Mouse (Mus musculus) layer of hippocampus, postnatal 10 days (tissue): ENCODE results near the gene Hpcal1. TPM values are rescaled to one million over a fixed set of nuclear protein-coding genes. Genes with fewer than 3 reads are reported as not detected.
"Not testable (repeated sequence)": the region's sequence is repeated elsewhere in the genome, so short reads cannot be mapped to it uniquely, and the experiment has no call there.

Experiments
- DNase-seq, 2 experiments: peaks; one replicate each; pipeline ENCODE4 v3.0.0; 2021; ENCODE audit warnings: low spot score in 2 of 2
- total RNA-seq, 2 experiments: library from RNA; stranded (reverse); gene quantifications; 2 replicates each; pipeline ENCODE4 v1.2.3; 2021

Gene Hpcal1
- total RNA-seq, 2 experiments from 2014 or later: 41.4 to 44.5 TPM

DNA sequence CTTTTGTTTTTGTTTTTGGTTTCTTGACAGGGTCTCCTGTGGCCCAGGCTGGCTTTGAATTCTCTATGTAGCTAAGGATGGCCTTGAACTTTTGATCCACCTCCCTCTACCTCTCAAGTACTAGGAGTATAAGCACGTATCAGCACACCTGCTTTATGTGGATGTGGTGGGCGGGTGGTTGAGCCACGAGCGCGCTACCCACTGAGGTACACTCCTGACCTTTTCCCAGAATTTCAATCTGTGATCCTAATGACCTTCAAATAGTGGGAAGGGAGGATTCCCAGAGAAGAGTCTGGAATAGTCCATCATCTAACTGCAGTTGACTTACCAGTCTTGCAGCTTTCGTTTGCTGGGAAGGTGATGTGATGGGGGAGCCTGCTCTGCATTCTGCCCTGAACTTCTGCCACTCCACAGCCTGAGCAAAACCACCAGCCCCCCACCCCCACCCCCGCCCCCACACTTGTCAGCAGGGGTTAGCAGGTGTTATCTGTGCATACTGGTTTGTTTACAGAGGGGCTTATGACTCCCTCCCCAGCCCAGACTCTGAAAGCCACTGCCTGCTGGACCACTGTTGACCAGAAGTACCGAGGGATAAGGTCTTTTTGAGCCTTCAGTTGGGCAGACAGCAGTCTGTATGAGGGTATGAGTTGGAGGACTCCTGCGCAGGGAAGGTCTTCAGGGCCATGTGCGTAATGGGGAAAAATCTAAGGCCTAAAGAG is 46.4 kb downstream of the Hpcal1 start:
- no peak for DNase-seq

GRCm38 (mm10) chr12:17737808-17738207 is 47.2 kb downstream of the Hpcal1 start:
- DNase-seq: no peak

DNA sequence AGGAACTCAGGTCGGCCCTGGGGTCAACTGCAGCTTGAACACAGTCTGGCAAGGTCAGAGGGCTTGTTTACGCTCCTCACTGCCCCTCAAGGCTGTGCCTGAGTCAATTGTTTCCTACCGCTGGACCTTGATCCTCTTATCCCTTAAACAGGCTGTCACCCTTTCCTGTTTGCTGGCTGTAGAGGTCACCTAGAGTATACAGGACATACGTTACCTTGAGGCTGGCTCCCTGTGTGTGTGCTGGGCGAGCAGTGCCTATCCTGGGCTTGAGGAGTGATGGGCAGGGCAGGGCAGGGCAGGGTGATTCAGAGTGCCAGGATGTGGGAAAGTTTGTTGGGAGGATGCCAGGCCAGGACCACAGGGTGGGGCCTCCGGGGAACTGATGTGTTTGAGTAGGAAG is 47.8 kb downstream of the Hpcal1 start:
- DNase-seq: no peak

- DNase-seq: no peak
Measured at GRCm38 (mm10) chr12:17740226-17740625, 49.6 kb downstream of the Hpcal1 start.

GRCm38 (mm10) chr12:17741637-17742364 is 51.1 kb downstream of the Hpcal1 start:
- peak in 1 of 2 experiments; percentile 41 for DNase-seq

DNA sequence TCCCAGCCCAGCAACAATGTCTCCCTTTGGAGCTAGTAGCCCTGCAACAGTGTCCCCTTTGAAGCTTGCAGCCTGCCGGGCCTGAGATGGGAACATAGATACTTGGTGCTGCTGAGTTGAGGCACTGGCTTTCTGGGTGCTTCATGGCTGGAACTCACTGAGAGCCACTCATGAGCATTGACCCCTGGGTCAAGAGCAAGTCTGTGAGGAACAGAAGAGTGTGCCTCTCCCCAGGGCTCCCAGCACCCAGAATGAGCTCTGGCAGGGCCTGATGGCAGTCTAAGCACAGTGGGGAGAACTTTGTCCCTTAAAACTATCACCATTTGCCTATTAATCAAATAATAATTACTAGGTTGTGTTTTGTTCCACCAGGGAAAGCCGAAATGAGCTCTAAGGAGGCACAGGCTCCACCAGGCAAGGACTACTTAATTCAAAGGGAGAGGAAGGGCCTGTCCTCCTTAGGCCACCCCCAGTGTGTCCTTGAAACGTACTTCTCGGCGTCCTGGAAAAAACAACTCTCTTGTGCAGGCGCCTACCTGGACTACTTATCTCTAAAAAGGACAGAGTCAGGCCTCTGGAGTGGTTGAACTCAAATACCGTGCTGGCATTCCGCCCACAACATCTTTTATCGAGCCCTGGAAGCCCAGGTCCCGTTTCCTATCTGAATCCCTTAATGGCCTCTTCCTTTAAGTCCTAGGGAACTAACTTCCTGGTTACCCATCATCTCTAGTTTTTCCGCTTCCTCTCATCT is 52.1 kb downstream of the Hpcal1 start:
- no peak for DNase-seq

GRCm38 (mm10) chr12:17745431-17745830 is 54.8 kb downstream of the Hpcal1 start:
- no peak for DNase-seq

DNA sequence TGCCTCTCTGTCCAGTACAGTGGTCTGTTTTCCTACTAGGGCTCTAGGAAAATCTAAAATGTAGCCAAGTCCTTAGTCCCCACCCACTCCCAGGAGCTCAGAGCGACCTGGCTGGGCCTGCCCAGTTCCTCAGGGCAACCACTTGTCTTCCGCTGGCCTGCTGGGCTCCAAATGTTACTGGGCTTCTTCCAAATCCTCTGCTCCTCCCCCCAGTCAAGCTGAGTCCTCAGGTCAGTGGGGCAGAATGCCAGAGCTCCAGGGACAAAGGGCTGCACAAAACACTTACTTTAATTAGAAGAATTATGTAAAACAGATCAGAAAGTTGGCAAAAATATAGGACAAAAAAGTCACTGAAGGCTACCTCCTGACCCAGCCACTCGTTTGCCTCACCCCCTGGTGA is 56.1 kb downstream of the Hpcal1 start:
- peak; percentile 61 to 66 for DNase-seq

DNA sequence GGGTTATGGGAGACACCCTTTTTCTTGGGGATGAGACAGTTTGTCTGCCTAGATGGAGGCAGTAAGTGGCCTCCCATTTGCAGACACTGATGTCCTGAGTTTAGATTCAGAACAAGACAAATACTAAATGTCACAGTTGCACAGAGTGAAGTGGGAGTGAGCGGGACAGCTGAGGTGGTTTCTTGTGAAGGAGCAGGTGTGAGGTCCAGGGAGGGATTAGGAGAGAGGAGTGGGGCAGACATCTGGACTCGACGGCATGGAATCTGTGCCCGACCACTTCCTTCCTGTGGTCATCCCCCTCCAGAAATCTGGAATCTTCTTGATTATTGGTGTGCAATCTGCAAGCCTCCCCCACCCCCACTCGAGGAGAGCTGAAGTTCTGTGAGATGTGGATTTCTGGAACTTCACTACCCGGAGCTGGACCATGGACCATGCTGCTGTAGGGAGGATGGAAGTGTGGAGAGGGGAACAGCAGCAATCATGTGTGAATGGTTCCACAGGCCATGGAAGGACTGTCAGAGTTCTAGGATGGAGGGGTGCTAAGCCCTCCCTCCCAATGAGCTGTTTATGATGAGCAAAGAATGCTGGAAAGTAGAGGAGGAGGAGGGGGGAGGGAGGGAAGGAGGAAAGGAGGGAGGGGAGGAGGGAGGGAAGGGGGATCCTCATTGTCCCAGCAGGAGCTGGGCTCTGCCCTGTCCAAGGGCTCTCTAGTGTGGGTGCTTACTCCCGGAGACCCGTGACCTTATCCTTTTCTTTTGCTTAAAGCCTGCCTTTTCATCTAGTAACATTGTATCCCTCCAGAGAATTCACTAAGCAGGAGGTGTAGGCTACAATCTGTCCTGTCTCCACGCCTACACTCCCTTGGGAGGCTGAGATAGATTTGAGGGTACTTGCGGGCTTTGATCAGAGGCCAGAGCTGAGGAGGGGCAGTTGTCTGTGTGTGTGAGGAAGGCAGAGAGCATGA is 56.8 kb downstream of the Hpcal1 start:
- no peak for DNase-seq

DNA sequence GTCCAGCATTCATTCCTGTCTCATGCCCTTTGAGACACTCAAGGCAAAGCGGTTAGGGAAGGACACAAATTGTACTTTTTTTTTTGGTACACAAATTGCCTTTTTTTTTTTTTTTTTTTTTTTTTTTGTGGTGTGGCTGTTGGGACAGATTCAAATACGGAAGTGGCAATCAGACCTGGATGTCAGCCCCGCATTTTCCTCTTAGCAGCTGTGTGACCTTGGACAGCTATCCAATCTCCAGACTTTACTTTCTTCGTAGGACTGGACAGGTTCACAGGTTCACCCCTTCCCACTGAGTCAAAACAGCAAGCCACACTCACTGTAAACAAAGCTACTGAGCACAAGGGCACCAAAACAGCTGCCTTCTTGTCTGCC is 57.5 kb downstream of the Hpcal1 start:
- no peak for DNase-seq

GRCm38 (mm10) chr12:17749784-17750183 is 59.1 kb downstream of the Hpcal1 start:
- DNase-seq: no peak

- DNase-seq: no peak
Measured at GRCm38 (mm10) chr12:17750500-17750899, 59.8 kb downstream of the Hpcal1 start.

- no peak for DNase-seq
Measured at GRCm38 (mm10) chr12:17752828-17753227, 62.2 kb downstream of the Hpcal1 start.

GRCm38 (mm10) chr12:17754771-17755170 is 64.1 kb downstream of the Hpcal1 start:
- DNase-seq: no peak

- no peak for DNase-seq
Measured at GRCm38 (mm10) chr12:17756891-17757290, 66.2 kb downstream of the Hpcal1 start.

DNA sequence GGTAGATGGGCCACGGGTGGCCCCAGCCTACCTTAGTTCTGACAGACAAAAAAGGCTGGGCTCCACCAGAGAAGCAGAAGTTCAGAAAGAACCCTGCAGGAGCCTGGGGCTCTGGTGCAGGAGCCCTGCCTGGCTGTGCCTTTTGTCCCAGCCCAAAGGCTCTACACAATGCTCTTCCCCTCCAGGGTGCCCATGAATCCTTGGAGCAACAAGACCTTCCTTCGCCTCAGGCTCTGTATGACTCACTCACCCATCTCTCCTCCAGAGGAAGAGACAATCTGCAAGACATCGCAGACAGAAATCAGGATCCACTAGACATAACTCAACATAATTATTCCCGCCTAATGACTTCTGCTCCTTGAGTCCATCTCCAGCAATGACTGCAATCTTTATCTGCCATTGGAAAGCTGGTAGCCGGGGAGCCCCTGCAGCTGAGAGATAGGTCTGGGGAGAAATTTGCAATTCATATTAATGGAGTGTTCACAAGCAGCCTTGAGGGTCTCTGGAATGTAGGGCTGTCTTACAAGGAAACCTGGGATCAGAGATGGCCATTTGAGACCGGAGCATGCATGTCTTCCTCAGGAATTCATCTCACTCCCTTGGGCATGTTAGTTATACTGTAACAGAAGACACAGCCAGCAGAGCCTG is 71.8 kb downstream of the Hpcal1 start:
- DNase-seq: no peak

- no peak for DNase-seq
Measured at GRCm38 (mm10) chr12:17763054-17763453, 72.4 kb downstream of the Hpcal1 start.

DNA sequence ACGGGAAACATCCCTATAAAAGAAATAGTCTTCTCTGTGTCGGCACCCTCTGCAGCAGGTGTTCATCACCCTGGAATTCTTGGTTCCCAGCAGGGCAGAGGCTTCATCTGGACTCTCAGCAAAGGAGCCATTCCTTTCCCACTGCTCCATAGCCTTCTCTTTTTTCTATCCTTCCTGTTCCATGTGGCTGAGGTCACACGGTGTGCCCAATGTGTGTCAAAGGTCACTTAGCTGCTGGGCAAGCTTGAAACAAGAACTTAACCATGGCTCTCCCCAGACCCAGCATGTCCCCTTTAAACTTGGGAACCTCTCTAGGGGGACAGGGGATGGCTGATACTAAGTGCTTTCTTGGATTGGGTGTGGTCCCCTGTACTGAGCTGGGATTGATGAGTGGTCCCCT is 73.3 kb downstream of the Hpcal1 start:
- no peak for DNase-seq

DNA sequence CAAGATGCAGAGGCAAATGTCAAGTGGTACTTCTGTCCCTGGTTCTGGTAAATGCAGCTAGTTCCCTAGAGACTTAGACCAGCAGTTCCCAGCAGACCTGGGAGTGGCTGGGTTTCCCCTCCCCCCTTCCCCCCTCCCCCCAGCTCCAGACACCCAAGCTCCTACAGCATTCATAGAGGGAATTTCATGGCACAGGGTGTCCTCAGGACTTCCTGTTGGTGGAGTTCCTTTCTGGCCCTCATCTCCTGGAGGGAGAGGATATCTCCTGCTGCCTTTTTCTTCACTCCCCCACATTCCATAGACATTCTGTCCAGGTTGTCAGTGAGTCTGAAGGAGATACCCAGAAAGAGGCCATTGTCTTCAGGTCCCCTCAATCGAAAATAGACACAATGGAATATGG is 76.9 kb downstream of the Hpcal1 start:
- DNase-seq: not testable (repeated sequence)

DNA sequence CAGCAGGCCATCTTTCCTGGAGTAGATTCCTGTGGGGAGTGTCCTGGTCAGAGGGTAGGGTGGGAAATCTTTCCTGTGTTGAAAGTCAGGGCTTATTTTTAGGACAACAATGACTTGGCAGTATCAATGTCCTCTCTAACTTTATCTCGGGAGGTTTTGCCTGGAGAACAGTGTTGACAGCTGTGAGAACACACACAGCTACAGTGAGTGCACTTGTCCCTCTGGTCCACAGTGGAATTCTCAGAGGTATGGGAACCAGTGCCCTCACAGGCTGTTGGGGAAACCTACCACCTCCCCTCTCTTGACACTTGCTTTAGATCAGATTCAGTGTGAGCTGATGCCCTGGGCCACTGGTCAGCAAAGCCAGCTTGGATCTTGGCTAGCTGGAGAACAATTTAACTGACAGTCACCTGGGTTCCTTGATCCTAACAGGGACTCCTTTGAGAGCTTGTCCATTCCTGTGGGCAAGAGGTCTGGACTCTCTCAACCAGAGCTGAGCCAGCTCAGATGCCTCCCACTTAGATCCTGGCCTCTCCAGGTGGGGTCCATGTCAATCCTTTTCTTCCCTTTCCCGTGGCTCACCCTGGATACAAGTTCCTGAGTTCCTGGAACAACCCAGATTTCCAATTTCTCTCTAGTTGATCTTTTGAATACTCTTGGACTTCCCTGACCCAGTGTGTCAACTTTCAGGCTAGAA is 79.0 kb downstream of the Hpcal1 start:
- DNase-seq: no peak
